ENCODE assay signal across 21 mouse cellular contexts in the genomic region with DNA sequence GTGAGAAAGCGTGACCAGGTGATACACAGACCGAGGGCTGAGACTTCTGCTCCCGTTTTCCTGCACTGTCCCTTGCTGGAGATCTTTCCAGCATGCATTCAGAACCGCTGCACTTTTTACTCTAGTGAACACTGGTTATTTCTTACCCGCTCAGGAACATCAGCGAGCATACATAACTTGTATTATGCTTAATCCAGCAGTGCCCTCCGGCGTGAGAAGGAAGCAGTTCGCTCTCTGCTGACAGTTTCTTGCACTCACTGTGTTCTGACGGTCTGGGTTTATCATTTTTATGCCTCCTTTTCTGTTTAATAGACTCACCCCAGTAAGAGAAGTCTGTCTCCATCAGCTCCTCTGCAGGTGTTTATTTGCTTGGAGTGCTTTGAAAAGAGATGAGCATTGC.
A peak's percentile ranks its signal among the peaks of the same experiment; 100 is the strongest.
DNase-seq lines count a peak whose midpoint lies in the region; ATAC-seq and TF ChIP-seq lines count a peak whose summit lies in the region.
"Had no signal": no experiment of that assay in that cellular context is flagged by ENCODE, and none has a peak within 500 bp of the region (broad histone marks: within the 10 kb centered on the region; RNA-seq: fewer than 3 reads in every experiment).

No protein-coding gene starts in this region.

- TF ChIP-seq CTCF in kidney, adult 2 months (conservative IDR thresholded peaks at IDR 0.05; ENCODE audit: insufficient read depth, insufficient read length, low read depth, low read length), result peak; percentile 35; the same call in 1 of the 2 replicates
- TF ChIP-seq CTCF in stomach, postnatal 0 days (IDR thresholded peaks at IDR 0.05; ENCODE audit: low read depth), result peak; percentile 41

- peaks cover 13% of the 10 kb centered on the region for H3K4me1 ChIP-seq in kidney, adult 2 months (ENCODE audit: control insufficient read depth, insufficient read depth, low read length)
- H3K4me1 ChIP-seq in midbrain, embryonic 14.5 days (ENCODE audit: control insufficient read depth, insufficient read depth, low read length), result peaks cover 18% of the 10 kb centered on the region
- peaks cover 27% of the 10 kb centered on the region for H3K4me1 ChIP-seq in midbrain, embryonic 10.5 days
- no peaks in the 10 kb centered on the region for H3K4me1 ChIP-seq in stomach, postnatal 0 days (replicated peaks; ENCODE audit: control insufficient read depth, insufficient read depth)

- H3K27ac ChIP-seq in kidney, adult 2 months (ENCODE audit: insufficient read depth, low read depth, low read length), result no peak overlapping the region
- H3K27ac ChIP-seq in midbrain, embryonic 14.5 days (replicated peaks; ENCODE audit: low read depth, low read length), result no peak overlapping the region
- no peak overlapping the region for H3K27ac ChIP-seq in midbrain, embryonic 10.5 days (replicated peaks)
- no peak overlapping the region for H3K27ac ChIP-seq in stomach, postnatal 0 days (replicated peaks)
- H3K27ac ChIP-seq: forebrain, embryonic 12.5 days; limb, embryonic 12.5 days; liver, embryonic 15.5 days; stomach, embryonic 15.5 days had no signal

- no peak overlapping the region for H3K9ac ChIP-seq in midbrain, embryonic 14.5 days (replicated peaks; ENCODE audit: low read length)
- no peak overlapping the region for H3K9ac ChIP-seq in stomach, postnatal 0 days (ENCODE audit: low read length)
- H3K9ac ChIP-seq: forebrain, embryonic 12.5 days; limb, embryonic 12.5 days; liver, embryonic 15.5 days; stomach, embryonic 15.5 days had no signal

- TF ChIP-seq EP300 in stomach, postnatal 0 days (optimal IDR thresholded peaks at IDR 0.05), result no peak

- no peak for ATAC-seq in midbrain, embryonic 14.5 days (ENCODE audit: low FRiP score, low TSS enrichment)
- no peak for ATAC-seq in stomach, postnatal 0 days (ENCODE audit: low FRiP score, low TSS enrichment)
- ATAC-seq in CD4-positive, CD25-positive, alpha-beta regulatory T cell, adult 4 months, result no peak

- TF ChIP-seq POLR2A in kidney, adult 2 months (IDR thresholded peaks at IDR 0.05; ENCODE audit: low read depth, low read length), result no peak

- H3K4me3 ChIP-seq in kidney, adult 2 months (ENCODE audit: insufficient read depth, low read depth, low read length), result no peak overlapping the region
- no peak overlapping the region for H3K4me3 ChIP-seq in midbrain, embryonic 14.5 days (replicated peaks; ENCODE audit: low read depth, low read length)
- H3K4me3 ChIP-seq in midbrain, embryonic 10.5 days, result no peak overlapping the region
- no peak overlapping the region for H3K4me3 ChIP-seq in stomach, postnatal 0 days (ENCODE audit: low read depth, low read length)
- H3K4me3 ChIP-seq: forebrain, embryonic 12.5 days; heart, adult 2 months; limb, embryonic 12.5 days; liver, embryonic 15.5 days; myocyte; stomach, embryonic 15.5 days had no signal

- 58% methylated on average over 10 of the region's 10 CpGs for WGBS in kidney, adult 2 months
- 76% methylated on average over 10 of the region's 10 CpGs for WGBS in midbrain, embryonic 14.5 days
- 88% methylated on average over 10 of the region's 10 CpGs for WGBS in midbrain, embryonic 10.5 days
- 78% methylated on average over 10 of the region's 10 CpGs for WGBS in stomach, postnatal 0 days

- no peak overlapping the region for H3K4me2 ChIP-seq in midbrain, embryonic 14.5 days (ENCODE audit: low read length)
- H3K4me2 ChIP-seq in stomach, postnatal 0 days (replicated peaks; ENCODE audit: low read depth), result no peak overlapping the region
- H3K4me2 ChIP-seq: forebrain, embryonic 12.5 days; limb, embryonic 12.5 days; liver, embryonic 15.5 days; stomach, embryonic 15.5 days had no signal

- no peaks in the 10 kb centered on the region for H3K27me3 ChIP-seq in kidney, adult 2 months (replicated peaks; ENCODE audit: control insufficient read depth, insufficient read depth, low read length)
- H3K27me3 ChIP-seq in midbrain, embryonic 14.5 days (ENCODE audit: control insufficient read depth, insufficient read depth, low read length), result no peaks in the 10 kb centered on the region
- H3K27me3 ChIP-seq in midbrain, embryonic 10.5 days (ENCODE audit: low read depth, poor library complexity, severe bottlenecking), result no peaks in the 10 kb centered on the region
- no peaks in the 10 kb centered on the region for H3K27me3 ChIP-seq in stomach, postnatal 0 days (ENCODE audit: control insufficient read depth, insufficient read depth, low read length)
- H3K27me3 ChIP-seq: forebrain, embryonic 12.5 days; limb, embryonic 12.5 days; stomach, embryonic 15.5 days had no signal

- no peaks in the 10 kb centered on the region for H3K9me3 ChIP-seq in midbrain, embryonic 14.5 days (ENCODE audit: control insufficient read depth, low read length)
- no peaks in the 10 kb centered on the region for H3K9me3 ChIP-seq in midbrain, embryonic 10.5 days (replicated peaks)
- H3K9me3 ChIP-seq in stomach, postnatal 0 days (ENCODE audit: control insufficient read depth, low read length), result no peaks in the 10 kb centered on the region
- H3K9me3 ChIP-seq: forebrain, embryonic 12.5 days; limb, embryonic 12.5 days; liver, embryonic 15.5 days; stomach, embryonic 15.5 days had no signal

- DNase-seq in kidney, adult 2 months, result no peak
- DNase-seq in kidney, postnatal 14 days, result no peak
- peak; percentile 56 for DNase-seq in midbrain, embryonic 14.5 days
- no peak for DNase-seq in midbrain, embryonic 10.5 days (ENCODE audit: low spot score)
- DNase-seq in thymus, postnatal 4 days, result peak; percentile 45
- no peak for DNase-seq in thymus, postnatal 10 days (ENCODE audit: low spot score in 2 of 2)
- no peak for DNase-seq in stomach, postnatal 0 days (ENCODE audit: low spot score)
- DNase-seq: adrenal gland, postnatal 25 days; cerebellum, adult 8-10 months; gastrocnemius, postnatal 25 days; heart, adult 2 months; kidney, adult 9 months; kidney, postnatal 4 days; lung, postnatal 14 days; thymus, postnatal 36 days had no signal

- no peaks in the 10 kb centered on the region; the same call in 1 of the 2 replicates for H3K36me3 ChIP-seq in kidney, adult 2 months (ENCODE audit: control insufficient read depth, insufficient read depth, low read length)
- no peaks in the 10 kb centered on the region for H3K36me3 ChIP-seq in midbrain, embryonic 14.5 days (ENCODE audit: control insufficient read depth, insufficient read depth, low read length)
- H3K36me3 ChIP-seq in midbrain, embryonic 10.5 days, result no peaks in the 10 kb centered on the region
- no peaks in the 10 kb centered on the region for H3K36me3 ChIP-seq in stomach, postnatal 0 days (ENCODE audit: control insufficient read depth, insufficient read depth, low read length)
- H3K36me3 ChIP-seq: forebrain, embryonic 12.5 days; liver, embryonic 15.5 days; stomach, embryonic 15.5 days had no signal

Comparison
In these comparisons a context has a peak if more than half of its experiments do, and no peak if none do; other contexts are left out.
1. DNase-seq: peak in midbrain, embryonic 14.5 days (single experiment) and thymus, postnatal 4 days (single experiment); none in kidney, adult 2 months (single experiment), kidney, postnatal 14 days (single experiment), midbrain, embryonic 10.5 days (single experiment), thymus, postnatal 10 days (0 of 2) and stomach, postnatal 0 days (single experiment).